Mouse (Mus musculus): ENCODE measurements at regions not wholly inside any gene's neighbourhood (a gene's known extent, or its start where the extent isn't known, plus 50 kb on each side); places are given as distances from the start of the nearest gene placed in this dataset.

GRCm38 (mm10) chrX:99415701-99416100 lies 55.4 kb downstream of the Pja1 start:
- no peaks in the 10 kb centered on the region for H3K4me1 ChIP-seq (ENCODE audit: control insufficient read depth, insufficient read depth, low read length)
- no peak overlapping the region for H3K27ac ChIP-seq (ENCODE audit: insufficient read depth, low read length)

GRCm38 (mm10) chrX:99410942-99411341 lies 60.1 kb downstream of the Pja1 start:
- H3K4me1 ChIP-seq (ENCODE audit: control insufficient read depth, insufficient read depth, low read length): no peaks in the 10 kb centered on the region
- TF ChIP-seq CTCF (IDR thresholded peaks at IDR 0.05; ENCODE audit: low read depth, low read length) (no peak), POLR2A (IDR thresholded peaks at IDR 0.05; ENCODE audit: insufficient read depth, low read length) (no peak), EP300 (IDR thresholded peaks at IDR 0.05; ENCODE audit: insufficient read depth, low read depth, low read length) (no peak)
- H3K4me3 ChIP-seq (ENCODE audit: low read depth, low read length): no peak overlapping the region
- H3K9me3 ChIP-seq (replicated peaks; ENCODE audit: control insufficient read depth, insufficient read depth, low read length, poor library complexity, severe bottlenecking): no peaks in the 10 kb centered on the region
- H3K9ac ChIP-seq (ENCODE audit: low read depth, poor library complexity, severe bottlenecking): no peak overlapping the region
- no peaks in the 10 kb centered on the region for H3K36me3 ChIP-seq (ENCODE audit: control insufficient read depth, insufficient read depth, low read length, poor library complexity, severe bottlenecking)
- no peak overlapping the region for H3K27ac ChIP-seq (ENCODE audit: insufficient read depth, low read length)
- H3K27me3 ChIP-seq (ENCODE audit: control insufficient read depth, insufficient read depth, low read length, poor library complexity, severe bottlenecking): no peaks in the 10 kb centered on the region

More at GRCm38 (mm10) chrX:99415701-99416100, 55.4 kb downstream of the Pja1 start:
- TF ChIP-seq CTCF (IDR thresholded peaks at IDR 0.05; ENCODE audit: low read depth, low read length): no peak
- no peak for TF ChIP-seq EP300 (IDR thresholded peaks at IDR 0.05; ENCODE audit: insufficient read depth, low read depth, low read length)
- no peak for TF ChIP-seq POLR2A (IDR thresholded peaks at IDR 0.05; ENCODE audit: insufficient read depth, low read length)
- Histone ChIP-seq H3K9ac (ENCODE audit: low read depth, poor library complexity, severe bottlenecking) (no peak overlapping the region), H3K36me3 (ENCODE audit: control insufficient read depth, insufficient read depth, low read length, poor library complexity, severe bottlenecking) (no peaks in the 10 kb centered on the region), H3K9me3 (replicated peaks; ENCODE audit: control insufficient read depth, insufficient read depth, low read length, poor library complexity, severe bottlenecking) (no peaks in the 10 kb centered on the region), H3K27me3 (ENCODE audit: control insufficient read depth, insufficient read depth, low read length, poor library complexity, severe bottlenecking) (no peaks in the 10 kb centered on the region), H3K4me3 (ENCODE audit: low read depth, low read length) (no peak overlapping the region)

GRCm38 (mm10) chrX:99409858-99410257 lies 61.2 kb downstream of the Pja1 start:
- no peaks in the 10 kb centered on the region for H3K27me3 ChIP-seq (ENCODE audit: control insufficient read depth, insufficient read depth, low read length, poor library complexity, severe bottlenecking)
- H3K9ac ChIP-seq (ENCODE audit: low read depth, poor library complexity, severe bottlenecking): no peak overlapping the region
- H3K36me3 ChIP-seq (ENCODE audit: control insufficient read depth, insufficient read depth, low read length, poor library complexity, severe bottlenecking): no peaks in the 10 kb centered on the region
- no peak overlapping the region for H3K27ac ChIP-seq (ENCODE audit: insufficient read depth, low read length)
- no peaks in the 10 kb centered on the region for H3K4me1 ChIP-seq (ENCODE audit: control insufficient read depth, insufficient read depth, low read length)
- H3K4me3 ChIP-seq (ENCODE audit: low read depth, low read length): no peak overlapping the region
- H3K9me3 ChIP-seq (replicated peaks; ENCODE audit: control insufficient read depth, insufficient read depth, low read length, poor library complexity, severe bottlenecking): no peaks in the 10 kb centered on the region
- TF ChIP-seq POLR2A (IDR thresholded peaks at IDR 0.05; ENCODE audit: insufficient read depth, low read length): no peak
- no peak for TF ChIP-seq EP300 (IDR thresholded peaks at IDR 0.05; ENCODE audit: insufficient read depth, low read depth, low read length)
- no peak for TF ChIP-seq CTCF (IDR thresholded peaks at IDR 0.05; ENCODE audit: low read depth, low read length)

- Histone ChIP-seq H3K4me1 (ENCODE audit: control insufficient read depth, insufficient read depth, low read length) (no peaks in the 10 kb centered on the region), H3K4me3 (ENCODE audit: low read depth, low read length) (no peak overlapping the region), H3K27ac (ENCODE audit: insufficient read depth, low read length) (no peak overlapping the region), H3K36me3 (ENCODE audit: control insufficient read depth, insufficient read depth, low read length, poor library complexity, severe bottlenecking) (no peaks in the 10 kb centered on the region), H3K9me3 (replicated peaks; ENCODE audit: control insufficient read depth, insufficient read depth, low read length, poor library complexity, severe bottlenecking) (no peaks in the 10 kb centered on the region), H3K27me3 (ENCODE audit: control insufficient read depth, insufficient read depth, low read length, poor library complexity, severe bottlenecking) (no peaks in the 10 kb centered on the region), H3K9ac (ENCODE audit: low read depth, poor library complexity, severe bottlenecking) (no peak overlapping the region)
- no peak for TF ChIP-seq EP300 (IDR thresholded peaks at IDR 0.05; ENCODE audit: insufficient read depth, low read depth, low read length)
- TF ChIP-seq POLR2A (IDR thresholded peaks at IDR 0.05; ENCODE audit: insufficient read depth, low read length): no peak
- TF ChIP-seq CTCF (IDR thresholded peaks at IDR 0.05; ENCODE audit: low read depth, low read length): no peak
Observed at GRCm38 (mm10) chrX:99409331-99409730, 61.7 kb downstream of the Pja1 start.

- Histone ChIP-seq H3K27me3 (ENCODE audit: control insufficient read depth, insufficient read depth, low read length, poor library complexity, severe bottlenecking) (no peaks in the 10 kb centered on the region), H3K9me3 (replicated peaks; ENCODE audit: control insufficient read depth, insufficient read depth, low read length, poor library complexity, severe bottlenecking) (no peaks in the 10 kb centered on the region), H3K27ac (ENCODE audit: insufficient read depth, low read length) (no peak overlapping the region), H3K36me3 (ENCODE audit: control insufficient read depth, insufficient read depth, low read length, poor library complexity, severe bottlenecking) (no peaks in the 10 kb centered on the region), H3K9ac (ENCODE audit: low read depth, poor library complexity, severe bottlenecking) (no peak overlapping the region), H3K4me1 (ENCODE audit: control insufficient read depth, insufficient read depth, low read length) (no peaks in the 10 kb centered on the region), H3K4me3 (ENCODE audit: low read depth, low read length) (no peak overlapping the region)
- TF ChIP-seq EP300 (IDR thresholded peaks at IDR 0.05; ENCODE audit: insufficient read depth, low read depth, low read length): no peak
- TF ChIP-seq CTCF (IDR thresholded peaks at IDR 0.05; ENCODE audit: low read depth, low read length): no peak
Observed at GRCm38 (mm10) chrX:99408804-99409203, 62.3 kb downstream of the Pja1 start.

DNA sequence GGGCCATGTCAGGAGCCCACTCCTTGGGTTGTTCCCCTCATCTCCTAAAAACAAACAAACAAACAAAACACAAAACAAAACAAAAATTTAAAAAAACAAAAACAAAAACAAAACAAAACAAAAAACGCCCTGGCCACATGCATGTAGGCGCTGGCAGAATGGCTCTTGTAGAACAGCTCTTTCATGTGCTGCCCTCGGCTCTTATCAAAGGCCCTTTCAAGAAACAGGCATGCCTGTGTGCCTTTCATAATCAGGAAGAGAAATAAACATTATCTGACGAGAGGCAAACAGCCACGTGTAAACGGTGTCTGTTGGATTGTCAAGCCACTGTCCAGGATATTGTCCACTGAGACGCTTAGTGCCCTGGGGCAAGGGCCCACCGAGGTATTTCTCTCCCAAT lies 65.2 kb downstream of the Pja1 start:
- H3K4me3 ChIP-seq (ENCODE audit: low read depth, low read length): no peak overlapping the region
- no peaks in the 10 kb centered on the region for H3K9me3 ChIP-seq (replicated peaks; ENCODE audit: control insufficient read depth, insufficient read depth, low read length, poor library complexity, severe bottlenecking)
- H3K9ac ChIP-seq (ENCODE audit: low read depth, poor library complexity, severe bottlenecking): no peak overlapping the region
- no peaks in the 10 kb centered on the region for H3K27me3 ChIP-seq (ENCODE audit: control insufficient read depth, insufficient read depth, low read length, poor library complexity, severe bottlenecking)
- H3K27ac ChIP-seq (ENCODE audit: insufficient read depth, low read length): no peak overlapping the region
- TF ChIP-seq EP300 (IDR thresholded peaks at IDR 0.05; ENCODE audit: insufficient read depth, low read depth, low read length) (no peak), CTCF (IDR thresholded peaks at IDR 0.05; ENCODE audit: low read depth, low read length) (no peak), POLR2A (IDR thresholded peaks at IDR 0.05; ENCODE audit: insufficient read depth, low read length) (no peak)
- no peaks in the 10 kb centered on the region for H3K4me1 ChIP-seq (ENCODE audit: control insufficient read depth, insufficient read depth, low read length)
- H3K36me3 ChIP-seq (ENCODE audit: control insufficient read depth, insufficient read depth, low read length, poor library complexity, severe bottlenecking): no peaks in the 10 kb centered on the region
